Mouse (Mus musculus) liver (tissue): ENCODE measurements at regions not wholly inside any gene's neighbourhood (a gene's known extent, or its start where the extent isn't known, plus 50 kb on each side); places are given as distances from the start of the nearest gene placed in this dataset.

Experiments
- DNase-seq: peaks from one replicate; pipeline ENCODE4 v3.0.0-alpha.2; 2020; ENCODE audit warnings: mixed read lengths

DNA sequence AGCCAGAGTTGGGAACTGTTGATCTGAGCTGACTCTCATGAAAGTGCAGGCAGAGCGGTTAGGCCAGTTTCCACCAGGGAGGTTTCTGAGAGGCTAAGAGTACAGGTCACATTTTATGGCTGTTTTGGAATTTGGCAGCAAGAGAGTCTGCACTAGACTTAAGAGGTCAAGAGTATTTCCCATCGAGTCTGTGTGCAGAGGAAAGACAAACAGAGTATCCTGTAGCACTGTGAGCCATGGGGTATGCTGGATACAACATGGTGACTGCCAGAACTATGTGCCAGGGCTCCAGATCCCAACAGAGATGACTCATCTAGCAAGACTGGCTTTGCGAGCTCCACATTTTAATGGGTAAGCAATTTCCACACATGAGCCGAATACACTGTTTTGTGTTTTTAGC lies 146.0 kb upstream of the Mpped2 start:
- no peak for DNase-seq

GRCm38 (mm10) chr2:106553666-106554065 lies 139.4 kb upstream of the Mpped2 start:
- no peak for DNase-seq

GRCm38 (mm10) chr2:106561571-106562090 lies 131.4 kb upstream of the Mpped2 start:
- no peak for DNase-seq

- no peak for DNase-seq
Measured at GRCm38 (mm10) chr2:106570226-106570625, 122.8 kb upstream of the Mpped2 start.

DNA sequence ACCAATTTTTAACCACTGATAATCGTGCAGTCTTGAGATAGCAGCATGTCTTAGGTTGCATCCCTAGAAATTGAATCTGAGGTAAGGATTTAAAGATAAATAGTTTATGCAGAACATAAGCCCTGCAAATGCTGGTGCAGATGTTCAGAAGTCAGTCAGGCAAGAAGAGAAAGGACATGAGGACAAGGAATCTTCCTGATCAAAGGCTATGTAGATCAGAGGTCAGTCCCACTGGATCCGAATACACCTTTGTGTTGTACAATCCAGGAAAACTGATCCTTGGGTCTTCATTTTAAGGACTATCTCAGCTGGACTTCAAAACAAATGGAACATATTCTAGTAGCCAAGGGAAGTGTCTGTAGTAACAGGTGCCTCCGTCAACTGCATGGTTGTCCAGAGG lies 121.7 kb upstream of the Mpped2 start:
- DNase-seq, result no peak

- DNase-seq, result no peak
Measured at GRCm38 (mm10) chr2:106571913-106572312, 121.2 kb upstream of the Mpped2 start.

DNA sequence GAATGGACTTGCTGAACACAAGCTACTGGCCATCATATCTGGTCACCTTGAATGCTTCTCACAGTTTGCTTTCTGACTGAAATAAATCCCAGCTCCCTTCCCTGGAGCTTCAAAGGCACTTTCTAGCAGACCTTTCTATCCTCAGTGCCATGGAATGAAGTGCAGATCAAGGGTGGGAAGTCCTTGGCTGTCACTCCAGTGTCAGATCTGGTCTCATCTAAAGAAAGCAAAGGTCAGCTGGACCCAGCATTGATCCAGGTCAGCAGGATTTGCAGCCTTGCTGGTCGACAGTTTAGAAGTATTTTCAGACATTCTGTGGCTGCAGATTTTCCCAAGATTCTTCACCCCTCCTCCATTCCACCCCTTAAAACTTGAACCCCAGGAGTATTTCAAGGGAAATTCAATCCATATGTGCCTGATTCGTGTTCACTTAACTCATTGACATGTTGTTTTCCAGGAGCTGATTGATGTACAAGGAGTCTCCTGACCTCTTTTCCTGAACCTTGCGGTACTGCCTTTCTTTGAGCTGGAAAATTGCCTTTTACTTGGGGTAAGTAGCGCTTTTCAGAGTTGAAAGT lies 116.2 kb upstream of the Mpped2 start:
- DNase-seq, result no peak

GRCm38 (mm10) chr2:106578062-106578461 lies 115.0 kb upstream of the Mpped2 start:
- no peak for DNase-seq

GRCm38 (mm10) chr2:106580663-106581062 lies 112.4 kb upstream of the Mpped2 start:
- peak; percentile 29 for DNase-seq

- DNase-seq, result no peak
Measured at GRCm38 (mm10) chr2:106621251-106621650, 71.8 kb upstream of the Mpped2 start.

DNA sequence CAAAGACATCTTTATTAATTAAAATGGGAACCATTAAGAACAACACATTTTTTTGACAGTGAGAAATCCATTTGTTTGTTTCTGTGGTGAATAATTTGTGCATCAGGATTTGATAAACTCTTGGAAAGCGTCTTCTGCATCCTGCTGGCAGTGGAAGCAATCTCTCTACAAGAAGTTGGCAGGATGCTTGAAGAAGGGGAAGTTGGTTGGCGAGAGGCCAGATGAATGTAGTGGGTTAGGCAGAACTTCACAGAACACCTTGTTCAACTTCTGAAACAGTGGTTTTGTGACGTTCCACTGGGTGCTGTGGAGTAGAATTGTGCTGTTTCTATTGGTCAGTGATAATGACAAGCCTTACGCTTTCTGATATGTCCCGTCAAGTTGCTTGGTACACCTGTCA lies 70.7 kb upstream of the Mpped2 start:
- DNase-seq, result no peak

DNA sequence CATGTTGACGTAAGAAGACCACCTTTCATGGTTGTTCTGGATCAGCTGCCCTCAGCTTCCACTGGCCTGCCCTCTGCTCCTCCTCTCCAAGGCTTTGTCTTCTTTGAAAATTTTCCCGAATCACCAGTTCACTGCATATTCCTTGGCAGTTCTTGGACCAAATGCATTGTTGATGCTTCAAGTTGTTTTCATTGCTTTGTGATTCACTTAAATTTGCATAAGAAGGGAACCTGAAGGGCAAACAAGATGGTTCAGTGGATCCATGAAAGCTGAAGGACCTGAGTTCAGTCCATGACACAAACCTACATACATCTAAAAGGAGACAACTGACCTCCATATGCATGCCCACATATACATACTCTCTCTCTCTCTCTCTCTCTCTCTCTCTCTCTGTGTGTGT lies 69.4 kb upstream of the Mpped2 start:
- DNase-seq, result no peak

DNA sequence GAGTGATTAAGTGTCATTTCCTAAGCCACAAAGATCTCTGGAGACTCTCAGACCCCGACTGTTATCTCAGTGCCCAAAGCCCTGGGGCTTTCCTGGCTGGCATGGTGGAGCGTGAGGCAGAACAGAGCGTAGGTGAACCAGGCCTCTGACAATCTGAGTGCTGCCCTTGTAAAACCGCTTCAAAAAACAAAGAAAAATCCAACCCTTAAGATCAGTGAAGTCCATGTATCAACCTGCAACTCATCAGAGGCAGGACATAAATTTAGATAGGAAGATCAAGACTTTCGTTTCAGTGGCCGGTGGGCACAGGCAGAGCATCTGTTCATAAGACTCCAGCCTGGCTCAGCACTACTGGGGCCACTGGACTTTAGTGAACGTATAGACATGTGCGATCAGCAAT lies 61.1 kb upstream of the Mpped2 start:
- no peak for DNase-seq
